Mouse (Mus musculus) lung, adult 2 months (tissue): Measurements from ENCODE around the gene Unc50.

ENCODE experiments used
- CTCF ChIP-seq: fragments of 200-500 bp; IDR thresholded peaks from 2 replicates; pipeline ENCODE4 v1.5.1; 2011; ENCODE audit warnings: mild to moderate bottlenecking, low read length, control low read depth; ENCODE audit not compliant: insufficient read depth
- POLR2A ChIP-seq: fragments of 200-500 bp; IDR thresholded peaks from 2 replicates; pipeline ENCODE4 v1.6.1; 2011; ENCODE audit warnings: low read depth, mild to moderate bottlenecking, control low read depth, low read length, borderline replicate concordance; ENCODE audit errors: extremely low read depth

DNA sequence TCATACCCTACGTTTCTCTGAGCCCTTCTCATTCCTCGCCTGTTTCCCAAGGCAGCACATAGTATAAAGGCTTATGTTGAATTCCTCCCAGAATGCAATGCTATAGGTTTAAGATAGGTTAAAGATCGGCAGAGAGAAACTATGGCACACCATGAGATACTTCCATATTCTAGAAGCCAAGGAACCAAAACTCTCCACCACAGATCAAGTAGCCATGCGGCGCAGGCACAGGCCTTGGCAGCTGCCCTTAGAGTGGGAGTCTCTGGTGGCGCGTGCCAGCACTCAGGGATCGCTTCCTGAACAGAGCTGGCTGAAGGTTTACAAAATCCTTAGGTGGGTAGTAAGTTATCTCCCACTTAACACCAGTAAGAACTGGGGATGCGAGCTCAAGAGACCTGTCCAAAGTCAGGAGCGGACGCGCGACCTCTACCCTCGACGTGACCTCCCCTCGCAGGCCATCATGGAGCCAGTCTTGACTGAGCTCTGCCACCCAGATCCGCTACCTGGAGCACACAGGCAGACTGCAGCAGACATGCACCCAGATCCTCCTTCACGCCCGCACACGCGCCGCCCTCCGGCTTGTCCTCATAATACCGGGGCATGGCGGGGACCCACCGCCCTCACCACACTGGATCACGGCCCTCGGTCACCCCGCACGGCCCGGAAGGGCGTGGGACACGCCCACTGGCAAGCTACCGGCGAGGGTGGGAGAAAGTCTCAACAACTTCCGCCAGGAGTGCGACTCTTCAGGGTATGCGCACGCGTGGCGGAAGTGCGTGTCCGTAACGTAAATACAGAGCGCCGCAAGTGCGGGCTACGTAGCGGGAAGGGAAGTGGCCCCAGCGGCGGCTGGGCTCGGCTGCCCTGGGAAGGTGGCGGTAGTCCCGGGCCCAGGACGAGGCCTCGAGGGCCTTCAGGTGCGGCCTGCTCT is at the start of gene Unc50, which contains the start of gene Coa5:
- TF ChIP-seq CTCF = no peak
- TF ChIP-seq POLR2A = peak; percentile 82
